Mouse (Mus musculus) CH12.LX (cell line): Measurements from ENCODE around the gene Pex14.

Experiments used
- CTCF ChIP-seq, 2 experiments: IDR thresholded peaks in 1 of 2; conservative IDR thresholded peaks in 1 of 2; 2 replicates each; pipeline ENCODE4 v1.5.1; 2011 to 2012; ENCODE audit warnings: low read depth in 2 of 2, low read length in 2 of 2, improper control_type of control experiment in 1 of 2, inconsistent platforms in 1 of 2, mild to moderate bottlenecking in 1 of 2, moderate library complexity in 1 of 2
- NELFE ChIP-seq: IDR thresholded peaks from 2 replicates; pipeline ENCODE4 v1.6.1; 2011; ENCODE audit warnings: low read depth, low read length, improper control_type of control experiment
- POLR2A ChIP-seq: IDR thresholded peaks from 2 replicates; pipeline ENCODE4 v1.6.1; 2011; ENCODE audit warnings: low read depth, mild to moderate bottlenecking, improper control_type of control experiment, low read length
- RAD21 ChIP-seq: IDR thresholded peaks from 2 replicates; pipeline ENCODE4 v1.6.1; 2011; ENCODE audit warnings: low read depth, mild to moderate bottlenecking, low read length, improper control_type of control experiment, moderate library complexity
- RCOR1 ChIP-seq: conservative IDR thresholded peaks from 2 replicates; pipeline ENCODE4 v1.6.1; 2012; ENCODE audit warnings: low read depth, mild to moderate bottlenecking, inconsistent platforms, low read length, improper control_type of control experiment
- USF1 ChIP-seq: IDR thresholded peaks from 2 replicates; pipeline ENCODE4 v1.6.1; 2014; ENCODE audit warnings: low read depth, mild to moderate bottlenecking, inconsistent platforms, low read length, improper control_type of control experiment

DNA sequence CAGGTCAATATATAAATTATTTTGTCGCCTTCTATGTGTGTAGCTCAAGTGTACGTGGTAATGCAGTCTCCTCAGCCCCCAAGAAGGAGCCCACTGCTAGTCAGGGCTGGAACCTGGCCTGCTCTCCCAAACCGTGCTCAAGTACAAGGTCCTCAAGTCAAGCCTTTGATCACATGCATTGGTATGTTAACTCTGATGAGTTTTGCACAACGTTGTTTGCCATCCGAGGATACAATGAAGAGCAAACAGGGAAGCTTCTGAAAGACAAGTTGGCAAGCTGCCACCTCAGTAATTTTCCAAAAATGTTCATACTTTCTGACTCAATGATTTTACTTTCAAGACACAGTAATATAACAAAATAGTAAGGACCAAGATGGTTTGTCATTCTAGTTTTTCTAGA lies 105.7 kb downstream of the Pex14 start:
- no peak for TF ChIP-seq POLR2A
- TF ChIP-seq NELFE: no peak
- no peak for TF ChIP-seq RAD21
- no peak for TF ChIP-seq CTCF (conservative IDR thresholded peaks at IDR 0.05 in 1 of 2, IDR thresholded peaks at IDR 0.05 in 1 of 2; ENCODE audit: low read depth in 2 of 2, low read length in 2 of 2)
- no peak for TF ChIP-seq RCOR1
- TF ChIP-seq USF1: no peak
